Comparison of ENCODE assay signal across 15 mouse cellular contexts in the genomic region with DNA sequence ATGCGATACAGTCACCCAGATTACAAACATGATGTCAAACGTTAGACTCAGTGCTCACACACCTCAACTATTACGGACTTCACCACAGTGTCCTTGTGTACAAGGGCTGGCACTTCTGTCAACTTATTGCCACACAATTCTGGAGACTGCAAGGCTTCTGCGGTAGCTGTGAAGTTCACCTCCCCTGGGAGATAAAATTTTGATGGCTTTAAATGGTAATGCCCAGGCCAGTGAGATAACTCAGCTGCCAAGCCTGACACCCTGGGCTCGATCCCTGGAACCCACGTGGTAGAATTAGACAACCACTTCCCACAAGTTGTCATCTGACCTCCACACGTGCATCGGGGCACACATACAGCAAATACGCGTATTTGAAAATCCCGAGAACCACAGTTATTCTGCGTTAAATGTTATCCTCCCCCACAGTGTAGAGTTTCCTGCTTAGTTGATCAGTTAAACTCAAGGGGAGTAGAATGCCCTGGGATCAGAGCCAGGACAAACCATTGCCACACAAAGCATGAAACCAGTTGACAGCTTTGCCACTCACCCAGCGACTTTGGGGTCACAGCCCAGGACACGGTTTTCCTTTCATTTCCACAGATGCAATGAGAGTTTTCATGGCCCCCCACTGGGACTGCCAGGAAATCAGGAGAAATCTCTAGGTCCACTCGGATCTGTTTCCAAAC. TPM values are rescaled to one million over a fixed set of nuclear protein-coding genes. Genes with fewer than 3 reads are reported as not detected.
DNase-seq lines count a peak whose midpoint lies in the region; ATAC-seq lines count a peak whose summit lies in the region.
"Had no signal": no experiment of that assay in that cellular context is flagged by ENCODE, and none has a peak within 500 bp of the region (broad histone marks: within the 10 kb centered on the region; RNA-seq: fewer than 3 reads in every experiment).

No protein-coding gene starts in this region.

- intact Hi-C loops in heart, postnatal 10 days (cut with DNase I): no loop called here

- peak; percentile 45 for DNase-seq in adrenal gland, adult 2 months
- no peak for DNase-seq in adrenal gland, postnatal 4 days (ENCODE audit: low spot score in 2 of 2)
- DNase-seq in kidney, postnatal 4 days: peak; percentile 6 to 13
- no peak for DNase-seq in kidney, adult 9 months
- DNase-seq in heart, postnatal 10 days: peak; percentile 18 to 21
- DNase-seq in lung, postnatal 4 days: peak; percentile 28 to 32
- DNase-seq in layer of hippocampus, postnatal 10 days (ENCODE audit: low spot score in 2 of 2): no peak
- DNase-seq: thymus, adult 2 months had no signal

- ATAC-seq in megakaryocyte progenitor cell, adult 5-6 weeks (replicated peaks; ENCODE audit: poor library complexity): no peak
- ATAC-seq: forebrain, embryonic 14.5 days; intestine, postnatal 0 days had no signal

RNA-seq across cellular contexts. Expression of a gene that starts 31.7 kb away (rescaled TPM):
- 10 to 100 TPM in 1 of 2 experiments, under 1 TPM in 1; 0.83 to 11.8 TPM for total RNA-seq in adrenal gland, adult 2 months (2021)
- 0.31 TPM in 1 of 2 replicates, not detected in the other for polyA plus RNA-seq in adrenal gland, adult 2 months (2012; rRNA removed)
- 100 to 1,000 TPM in 1 of 2 experiments, 10 to 100 TPM in 1; 15.0 to 306 TPM for total RNA-seq in adrenal gland, postnatal 4 days (2021)
- 1 to 10 TPM in 1 of 2 experiments, under 1 TPM in 1; 0.50 to 1.3 TPM for total RNA-seq in heart, postnatal 10 days (2021)
- total RNA-seq in layer of hippocampus, postnatal 10 days (2021): not detected
- not detected in 2 replicates for total RNA-seq in megakaryocyte progenitor cell, adult 5-6 weeks (2015)
- total RNA-seq in megakaryocyte progenitor cell, adult 5-6 weeks (2017): not detected in 2 replicates
- total RNA-seq: CH12.LX; layer of hippocampus, adult 8-10 months; left cerebral cortex, postnatal 25 days had no signal
- polyA plus RNA-seq: forebrain, embryonic 14.5 days; midbrain, embryonic 11.5 days had no signal

RNA-seq across cellular contexts. Expression of a gene that starts 56.3 kb away (rescaled TPM):
- 100 to 1,000 TPM; 229 to 272 TPM for total RNA-seq in adrenal gland, adult 2 months (2021)
- 187 and 202 TPM in 2 replicates for polyA plus RNA-seq in adrenal gland, adult 2 months (2012; rRNA removed)
- 100 to 1,000 TPM; 190 to 194 TPM for total RNA-seq in adrenal gland, postnatal 4 days (2021)
- total RNA-seq in heart, postnatal 10 days (2021): 100 to 1,000 TPM; 202 to 247 TPM
- total RNA-seq in layer of hippocampus, postnatal 10 days (2021): 100 to 1,000 TPM; 117 to 118 TPM
- 124 and 149 TPM in 2 replicates for total RNA-seq in megakaryocyte progenitor cell, adult 5-6 weeks (2015)
- 373 and 394 TPM in 2 replicates for total RNA-seq in megakaryocyte progenitor cell, adult 5-6 weeks (2017)

Comparison
In these comparisons a context has a peak if more than half of its experiments do, and no peak if none do; other contexts are left out.
1. DNase-seq: peak in adrenal gland, adult 2 months (single experiment), kidney, postnatal 4 days (2 of 2), heart, postnatal 10 days (2 of 2) and lung, postnatal 4 days (2 of 2); none in adrenal gland, postnatal 4 days (0 of 2), kidney, adult 9 months (single experiment) and layer of hippocampus, postnatal 10 days (0 of 2).